Comparison of ENCODE assay signal across 9 mouse cellular contexts in genomic region chr1:72806044-72806584, GRCm38 (mm10). TPM values are rescaled to one million over a fixed set of nuclear protein-coding genes. Genes with fewer than 3 reads are reported as not detected.
A peak's percentile ranks its signal among the peaks of the same experiment; 100 is the strongest.
DNase-seq lines count a peak whose midpoint lies in the region; ATAC-seq and TF ChIP-seq lines count a peak whose summit lies in the region.
"Had no signal": no experiment of that assay in that cellular context is flagged by ENCODE, and none has a peak within 500 bp of the region (broad histone marks: within the 10 kb centered on the region; RNA-seq: fewer than 3 reads in every experiment).

No protein-coding gene starts in this region.

- no peak overlapping the region for H3K9ac ChIP-seq in heart, embryonic 12.5 days
- H3K9ac ChIP-seq in heart, adult 2 months (ENCODE audit: low read depth, low read length): no peak overlapping the region
- no peak overlapping the region for H3K9ac ChIP-seq in limb, embryonic 12.5 days (replicated peaks)
- no peak overlapping the region for H3K9ac ChIP-seq in neural tube, embryonic 15.5 days (replicated peaks)

- TF ChIP-seq EP300 in heart, adult 2 months (IDR thresholded peaks at IDR 0.05; ENCODE audit: insufficient read depth, low read depth, low read length): no peak

- peaks cover 9% of the 10 kb centered on the region; the same call in 1 of the 2 replicates for H3K4me1 ChIP-seq in heart, embryonic 12.5 days (replicated peaks)
- no peaks in the 10 kb centered on the region for H3K4me1 ChIP-seq in heart, adult 2 months (ENCODE audit: control insufficient read depth, insufficient read depth, low read length)
- H3K4me1 ChIP-seq in forebrain, embryonic 10.5 days: peaks cover 34% of the 10 kb centered on the region
- H3K4me1 ChIP-seq in limb, embryonic 12.5 days (replicated peaks): peaks cover 21% of the 10 kb centered on the region
- peaks cover 26% of the 10 kb centered on the region for H3K4me1 ChIP-seq in neural tube, embryonic 15.5 days

- H3K4me3 ChIP-seq in heart, embryonic 12.5 days: no peak overlapping the region
- no peak overlapping the region for H3K4me3 ChIP-seq in heart, adult 2 months
- H3K4me3 ChIP-seq in forebrain, embryonic 10.5 days: peak overlapping the region; percentile 18; the same call in 1 of the 2 replicates
- H3K4me3 ChIP-seq in limb, embryonic 12.5 days (replicated peaks): no peak overlapping the region
- H3K4me3 ChIP-seq in neural tube, embryonic 15.5 days (replicated peaks): no peak overlapping the region

- DNase-seq in heart, adult 2 months: no peak
- DNase-seq in forebrain, embryonic 10.5 days (ENCODE audit: extremely low spot score, low spot score): peak; percentile 82
- DNase-seq in cerebellum, postnatal 4 days (ENCODE audit: low spot score in 2 of 2): no peak
- DNase-seq in cerebellum, adult 11-12 months: no peak
- DNase-seq in right cerebral cortex, postnatal 36 days (ENCODE audit: low spot score in 2 of 2): no peak
- DNase-seq: lung, postnatal 4 days had no signal

- ATAC-seq in heart, embryonic 12.5 days (ENCODE audit: insufficient number of reproducible peaks, low FRiP score): peak; percentile 29; the same call in 1 of the 2 replicates
- peak; percentile 75 for ATAC-seq in limb, embryonic 12.5 days (ENCODE audit: insufficient number of reproducible peaks, insufficient read depth, low FRiP score, low TSS enrichment, low read depth)
- 0 out of 2 replicates have a peak, but pooled peaks have one; percentile 21 for ATAC-seq in neural tube, embryonic 15.5 days (ENCODE audit: low FRiP score)

- H3K9me3 ChIP-seq in heart, embryonic 12.5 days (replicated peaks): peaks cover 4% of the 10 kb centered on the region; the same call in 1 of the 2 replicates
- H3K9me3 ChIP-seq in forebrain, embryonic 10.5 days: peaks cover 9% of the 10 kb centered on the region; the same call in 1 of the 2 replicates
- no peaks in the 10 kb centered on the region for H3K9me3 ChIP-seq in limb, embryonic 12.5 days
- no peaks in the 10 kb centered on the region for H3K9me3 ChIP-seq in neural tube, embryonic 15.5 days (replicated peaks)

- no peak overlapping the region for H3K27ac ChIP-seq in heart, embryonic 12.5 days (ENCODE audit: poor library complexity, severe bottlenecking)
- no peak overlapping the region for H3K27ac ChIP-seq in heart, adult 2 months
- peak overlapping the region; percentile 92 for H3K27ac ChIP-seq in forebrain, embryonic 10.5 days
- H3K27ac ChIP-seq in limb, embryonic 12.5 days: peak overlapping the region; percentile 82
- no peak overlapping the region for H3K27ac ChIP-seq in neural tube, embryonic 15.5 days (replicated peaks)

- intact Hi-C loops in heart, adult 2 months (cut with DNase I): no loop called here

- no peaks in the 10 kb centered on the region for H3K36me3 ChIP-seq in heart, embryonic 12.5 days
- H3K36me3 ChIP-seq in heart, adult 2 months (ENCODE audit: control insufficient read depth, insufficient read depth, low read length): no peaks in the 10 kb centered on the region
- no peaks in the 10 kb centered on the region for H3K36me3 ChIP-seq in forebrain, embryonic 10.5 days (replicated peaks)
- H3K36me3 ChIP-seq in limb, embryonic 12.5 days: no peaks in the 10 kb centered on the region
- no peaks in the 10 kb centered on the region for H3K36me3 ChIP-seq in neural tube, embryonic 15.5 days

- no peak overlapping the region for H3K4me2 ChIP-seq in heart, embryonic 12.5 days
- peak overlapping the region; percentile 9; the same call in 1 of the 2 replicates for H3K4me2 ChIP-seq in limb, embryonic 12.5 days
- H3K4me2 ChIP-seq in neural tube, embryonic 15.5 days: no peak overlapping the region

- H3K79me2 ChIP-seq in heart, adult 2 months (replicated peaks; ENCODE audit: control insufficient read depth, insufficient read depth, low read length): no peaks in the 10 kb centered on the region

- TF ChIP-seq CTCF in heart, adult 2 months (IDR thresholded peaks at IDR 0.05): no peak

- WGBS in heart, embryonic 12.5 days: 33% methylated on average over 11 of the region's 11 CpGs
- WGBS in heart, adult 2 months: 58% methylated on average over 11 of the region's 11 CpGs
- 7% methylated on average over 11 of the region's 11 CpGs for WGBS in forebrain, embryonic 10.5 days
- WGBS in limb, embryonic 12.5 days: 6% methylated on average over 11 of the region's 11 CpGs
- WGBS in neural tube, embryonic 15.5 days: 8% methylated on average over 11 of the region's 11 CpGs

- no peak for TF ChIP-seq POLR2A in heart, adult 2 months (IDR thresholded peaks at IDR 0.05; ENCODE audit: insufficient read depth, low read depth, low read length)

- no peaks in the 10 kb centered on the region for H3K27me3 ChIP-seq in heart, embryonic 12.5 days (replicated peaks)
- no peaks in the 10 kb centered on the region for H3K27me3 ChIP-seq in heart, adult 2 months (ENCODE audit: control insufficient read depth, insufficient read depth, low read length)
- no peaks in the 10 kb centered on the region for H3K27me3 ChIP-seq in forebrain, embryonic 10.5 days (ENCODE audit: poor library complexity, severe bottlenecking)
- no peaks in the 10 kb centered on the region for H3K27me3 ChIP-seq in limb, embryonic 12.5 days
- H3K27me3 ChIP-seq in neural tube, embryonic 15.5 days (replicated peaks): no peaks in the 10 kb centered on the region

RNA-seq across cellular contexts. Expression of gene Igfbp2, which starts 18.2 kb away (rescaled TPM):
- polyA plus RNA-seq in heart, embryonic 12.5 days (2016; fragmentation: Nextera tagmentation; extraction: Ambion mirVana): 91.7 and 93.5 TPM in 2 replicates
- total RNA-seq in heart, adult 2 months (2021): under 1 TPM in 1 of 2 experiments, not detected in 1; 0.30 TPM
- polyA plus RNA-seq in heart, adult 2 months (2012; rRNA removed): 0.41 and 2.6 TPM in 2 replicates
- polyA plus RNA-seq in forebrain, embryonic 10.5 days (2016; fragmentation: Nextera tagmentation; extraction: Ambion mirVana): 742 and 777 TPM in 2 replicates
- polyA plus RNA-seq in limb, embryonic 12.5 days (2016; fragmentation: Nextera tagmentation; extraction: Ambion mirVana): 319 and 323 TPM in 2 replicates
- 278 and 341 TPM in 2 replicates for polyA plus RNA-seq in neural tube, embryonic 15.5 days (2015; fragmentation: Nextera tagmentation; extraction: Ambion mirVana)

Comparison
In these comparisons a context has a peak if more than half of its experiments do, and no peak if none do; other contexts are left out.
1. RNA of gene Igfbp2, which starts 18.2 kb away (polyA plus RNA-seq): 742 to 777 TPM in forebrain, embryonic 10.5 days, 278 to 341 TPM in neural tube, embryonic 15.5 days, 319 to 323 TPM in limb, embryonic 12.5 days and 91.7 to 93.5 TPM in heart, embryonic 12.5 days; 0.41 to 2.6 TPM in heart, adult 2 months; every median in the first group is over 10 times any median in the second.
2. ATAC-seq: peak in every context shown above with its lines; median percentile 75 in limb, embryonic 12.5 days; 29 in heart, embryonic 12.5 days; 21 in neural tube, embryonic 15.5 days.
3. H3K27ac ChIP-seq: peak in forebrain, embryonic 10.5 days (single experiment) and limb, embryonic 12.5 days (single experiment); none in heart, embryonic 12.5 days (single experiment), heart, adult 2 months (single experiment) and neural tube, embryonic 15.5 days (single experiment).